Mouse (Mus musculus): ENCODE measurements around the gene Gm17359. TPM values are rescaled to one million over a fixed set of nuclear protein-coding genes. Genes with fewer than 3 reads are reported as not detected.

Gm17359 gene
- polyA plus RNA-seq, 1 experiment from 2014 or later, result not detected

DNA sequence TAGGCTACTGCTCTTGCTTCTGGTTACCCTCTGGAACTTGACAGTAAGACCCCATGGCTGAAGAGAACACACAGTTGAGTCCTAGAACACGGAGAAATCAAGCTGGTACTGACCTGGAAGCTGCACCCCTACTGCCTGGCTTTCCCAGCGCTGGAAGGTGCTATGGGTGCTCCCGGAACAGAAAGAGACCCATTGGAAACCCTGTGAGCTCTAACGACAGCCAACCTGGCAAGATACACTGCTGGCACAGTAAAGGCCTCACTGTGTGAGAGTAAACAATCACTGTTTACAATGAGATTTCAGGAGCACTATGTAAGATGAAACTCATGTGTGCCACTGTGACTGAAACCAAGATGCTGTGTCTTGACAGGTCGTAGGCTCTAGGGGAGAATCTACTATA, 78.6 kb downstream of the Gm17359 start:
- Histone ChIP-seq H3K27me3 (replicated peaks; ENCODE audit: control insufficient read depth, insufficient read depth, low read length) (no peaks in the 10 kb centered on the region), H3K36me3 (ENCODE audit: control insufficient read depth, insufficient read depth, low read length) (no peaks in the 10 kb centered on the region), H3K4me2 (ENCODE audit: low read depth, low read length) (no peak overlapping the region), H3K4me3 (ENCODE audit: low read depth, low read length) (no peak overlapping the region), H3K27ac (replicated peaks; ENCODE audit: low read depth, low read length) (no peak overlapping the region), H3K4me1 (ENCODE audit: control insufficient read depth, insufficient read depth, low read length) (peaks cover 13% of the 10 kb centered on the region; the same call in 1 of the 2 replicates), H3K9ac (ENCODE audit: low read depth, low read length) (no peak overlapping the region), H3K9me3 (ENCODE audit: control insufficient read depth, low read length) (no peaks in the 10 kb centered on the region)
- DNase-seq (ENCODE audit: low spot score) (no peak), ATAC-seq (ENCODE audit: low read depth) (no peak)
- WGBS, result 76% methylated on average over 5 of the region's 5 CpGs

DNA sequence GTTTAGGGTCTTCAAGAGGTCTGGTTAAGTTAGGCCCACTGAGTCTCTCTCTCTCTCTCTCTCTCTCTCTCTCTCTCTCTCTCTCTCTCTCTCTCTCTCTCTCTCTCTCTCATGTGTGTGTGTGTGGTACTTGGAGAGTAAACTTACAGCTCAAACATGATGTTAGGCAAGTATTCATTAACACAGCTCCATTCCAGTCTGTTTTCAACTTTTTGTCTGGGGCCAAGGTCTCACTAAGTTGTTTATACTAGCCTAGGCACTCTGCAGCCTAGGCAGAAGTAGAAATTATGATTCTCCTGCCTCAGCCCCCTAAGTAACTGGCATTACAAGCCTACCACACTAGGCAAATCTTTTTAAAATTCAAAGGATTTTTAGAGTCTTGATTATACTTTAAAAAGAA, 79.5 kb downstream of the Gm17359 start:
- no peak overlapping the region for H3K27ac ChIP-seq (replicated peaks; ENCODE audit: low read depth, low read length)
- peaks cover 10% of the 10 kb centered on the region; the same call in 1 of the 2 replicates for H3K4me1 ChIP-seq (ENCODE audit: control insufficient read depth, insufficient read depth, low read length)
- DNase-seq (ENCODE audit: low spot score) (no peak), ATAC-seq (ENCODE audit: low read depth) (no peak)
- no peak overlapping the region for H3K9ac ChIP-seq (ENCODE audit: low read depth, low read length)
- no peaks in the 10 kb centered on the region for H3K27me3 ChIP-seq (replicated peaks; ENCODE audit: control insufficient read depth, insufficient read depth, low read length)
- H3K36me3 ChIP-seq (ENCODE audit: control insufficient read depth, insufficient read depth, low read length), result no peaks in the 10 kb centered on the region
- H3K9me3 ChIP-seq (ENCODE audit: control insufficient read depth, low read length), result no peaks in the 10 kb centered on the region
- H3K4me2 ChIP-seq (ENCODE audit: low read depth, low read length), result no peak overlapping the region
- no peak overlapping the region for H3K4me3 ChIP-seq (ENCODE audit: low read depth, low read length)

DNA sequence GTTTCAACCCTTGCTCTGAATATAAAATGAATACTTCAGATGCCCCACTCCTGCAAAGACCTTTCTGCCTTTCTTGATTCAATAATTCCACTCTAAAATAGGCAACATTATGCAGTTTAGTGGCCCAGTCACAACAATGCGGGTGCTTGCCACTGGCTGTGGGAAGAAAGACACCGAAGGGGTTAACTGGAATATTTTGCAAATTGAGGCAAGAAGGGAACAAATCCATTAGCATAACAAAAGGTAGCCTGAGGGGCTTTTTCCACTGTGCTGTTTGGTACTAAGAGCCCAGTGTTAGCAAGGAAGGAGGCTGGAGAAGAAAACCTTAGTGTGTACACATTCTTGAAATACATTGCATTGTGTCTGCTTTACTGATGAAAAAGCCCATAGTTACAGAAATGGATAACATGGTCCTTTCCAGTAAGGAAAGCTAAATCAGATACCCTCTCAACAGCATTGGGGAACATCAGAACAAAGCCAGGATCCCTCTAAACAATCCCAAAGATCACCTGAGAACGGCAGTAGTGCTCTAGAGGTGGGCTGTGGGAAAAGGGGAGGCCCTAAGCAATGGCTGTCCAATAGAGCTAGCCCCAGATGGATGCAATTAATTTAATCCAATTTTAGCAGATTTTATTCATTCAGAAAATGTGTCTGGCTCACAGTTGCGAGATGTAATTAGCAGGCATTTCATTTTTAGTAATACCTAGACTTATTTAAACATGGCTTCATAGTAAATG, 80.7 kb downstream of the Gm17359 start:
- DNase-seq (ENCODE audit: low spot score), result peak; percentile 58
- H3K4me2 ChIP-seq (ENCODE audit: low read depth, low read length), result no peak overlapping the region
- H3K9me3 ChIP-seq (ENCODE audit: control insufficient read depth, low read length), result no peaks in the 10 kb centered on the region
- no peaks in the 10 kb centered on the region for H3K36me3 ChIP-seq (ENCODE audit: control insufficient read depth, insufficient read depth, low read length)
- H3K9ac ChIP-seq (ENCODE audit: low read depth, low read length), result no peak overlapping the region
- no peak overlapping the region for H3K4me3 ChIP-seq (ENCODE audit: low read depth, low read length)
- no peak overlapping the region for H3K27ac ChIP-seq (replicated peaks; ENCODE audit: low read depth, low read length)
- peaks cover 4% of the 10 kb centered on the region; the same call in 1 of the 2 replicates for H3K4me1 ChIP-seq (ENCODE audit: control insufficient read depth, insufficient read depth, low read length)
- no peaks in the 10 kb centered on the region for H3K27me3 ChIP-seq (replicated peaks; ENCODE audit: control insufficient read depth, insufficient read depth, low read length)
- ATAC-seq (ENCODE audit: low read depth), result peak; percentile 60; the same call in 1 of the 2 replicates
- WGBS, result 34% methylated on average over 4 of the region's 4 CpGs

DNA sequence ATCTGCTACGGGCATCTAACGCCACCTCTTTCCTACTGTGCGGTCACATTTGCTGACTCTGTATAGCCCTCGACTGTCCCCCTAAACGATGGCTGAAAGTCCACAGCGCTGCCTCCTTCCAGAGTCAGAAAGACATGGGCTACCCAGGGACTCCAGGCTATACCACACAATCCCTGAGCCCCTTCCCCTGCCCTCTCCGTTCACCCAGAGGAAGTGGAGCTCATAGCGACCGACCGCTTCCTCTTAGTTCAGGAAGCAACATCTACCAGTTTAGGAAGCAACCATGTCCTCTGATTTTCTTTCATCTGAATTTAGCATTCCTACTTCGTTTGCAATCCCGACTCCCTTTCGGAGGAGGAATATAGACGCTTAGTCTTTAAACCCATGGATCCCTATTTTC, 82.5 kb downstream of the Gm17359 start:
- no peak overlapping the region for H3K4me2 ChIP-seq (ENCODE audit: low read depth, low read length)
- peaks cover 3% of the 10 kb centered on the region; the same call in 1 of the 2 replicates for H3K4me1 ChIP-seq (ENCODE audit: control insufficient read depth, insufficient read depth, low read length)
- H3K9ac ChIP-seq (ENCODE audit: low read depth, low read length), result no peak overlapping the region
- H3K27ac ChIP-seq (replicated peaks; ENCODE audit: low read depth, low read length), result no peak overlapping the region
- DNase-seq (ENCODE audit: low spot score), result no peak
- no peak overlapping the region for H3K4me3 ChIP-seq (ENCODE audit: low read depth, low read length)
- H3K27me3 ChIP-seq (replicated peaks; ENCODE audit: control insufficient read depth, insufficient read depth, low read length), result no peaks in the 10 kb centered on the region
- 89% methylated on average over 14 of the region's 14 CpGs for WGBS
- no peak for ATAC-seq (ENCODE audit: low read depth)
- H3K9me3 ChIP-seq (ENCODE audit: control insufficient read depth, low read length), result no peaks in the 10 kb centered on the region
- H3K36me3 ChIP-seq (ENCODE audit: control insufficient read depth, insufficient read depth, low read length), result no peaks in the 10 kb centered on the region

DNA sequence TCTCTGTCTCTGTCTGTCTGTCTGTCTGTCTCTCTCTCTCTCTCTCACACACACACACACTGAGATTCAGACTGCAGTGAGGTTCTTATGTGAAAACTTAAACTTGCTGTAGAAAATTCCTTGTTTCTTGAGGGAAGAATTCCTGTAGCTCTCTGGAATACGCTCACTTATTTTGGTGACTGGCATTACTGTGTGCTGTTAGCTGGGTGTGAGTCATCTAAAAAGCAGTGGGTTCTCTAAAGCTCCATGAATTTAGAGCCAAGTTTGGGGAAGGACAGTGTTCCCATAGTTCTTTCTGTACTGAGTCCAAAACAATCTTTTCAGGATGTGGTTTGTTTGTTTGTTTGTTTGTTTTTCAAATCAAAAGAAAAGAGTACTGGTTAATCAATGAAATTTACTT, 89.0 kb downstream of the Gm17359 start:
- Histone ChIP-seq H3K4me1 (ENCODE audit: control insufficient read depth, insufficient read depth, low read length) (no peaks in the 10 kb centered on the region), H3K27ac (replicated peaks; ENCODE audit: low read depth, low read length) (no peak overlapping the region), H3K27me3 (replicated peaks; ENCODE audit: control insufficient read depth, insufficient read depth, low read length) (no peaks in the 10 kb centered on the region), H3K9ac (ENCODE audit: low read depth, low read length) (no peak overlapping the region), H3K36me3 (ENCODE audit: control insufficient read depth, insufficient read depth, low read length) (no peaks in the 10 kb centered on the region), H3K4me3 (ENCODE audit: low read depth, low read length) (no peak overlapping the region), H3K9me3 (ENCODE audit: control insufficient read depth, low read length) (no peaks in the 10 kb centered on the region), H3K4me2 (ENCODE audit: low read depth, low read length) (no peak overlapping the region)
- ATAC-seq (ENCODE audit: low read depth), result no peak
- 68% methylated on average over 1 of the region's 1 CpGs for WGBS
- DNase-seq (ENCODE audit: low spot score), result no peak

DNA sequence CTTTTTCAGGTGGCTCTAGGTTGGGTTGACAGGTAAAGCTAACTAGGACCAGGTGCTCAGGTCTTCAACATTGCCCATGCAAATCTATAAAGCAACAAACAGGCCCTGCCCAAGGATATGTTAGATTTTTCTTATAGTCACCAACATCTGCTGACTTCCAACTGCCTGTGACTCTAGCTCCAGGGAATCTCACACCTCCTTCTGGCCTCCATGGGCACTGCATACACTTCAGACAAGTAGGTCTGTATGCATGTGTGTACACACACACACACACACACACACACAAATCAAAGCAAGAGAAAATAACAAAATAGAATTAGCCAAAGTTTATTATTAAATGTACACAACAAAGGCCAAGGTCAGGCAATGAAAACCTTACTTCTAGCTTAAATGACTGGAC, 97.1 kb downstream of the Gm17359 start:
- DNase-seq (ENCODE audit: low spot score), result no peak

DNA sequence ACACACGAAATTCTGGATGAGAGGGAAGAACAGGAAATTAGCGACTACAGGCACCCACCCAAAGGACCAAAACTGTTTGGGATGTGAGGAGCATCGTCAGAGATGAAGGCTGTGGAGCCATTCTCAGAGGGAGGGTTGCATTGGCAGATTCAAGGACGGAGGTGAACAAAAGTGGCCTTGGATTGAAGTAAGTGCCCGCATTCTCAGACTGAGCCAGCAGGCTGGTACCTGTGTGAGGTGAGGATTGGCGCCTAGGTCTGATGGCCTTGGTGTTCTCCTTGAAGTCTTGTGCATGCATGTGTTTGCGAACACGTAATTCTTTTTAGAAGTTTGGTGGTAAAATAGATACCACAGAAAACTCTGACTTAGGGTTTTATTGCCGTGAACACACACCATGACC, 98.0 kb downstream of the Gm17359 start:
- no peaks in the 10 kb centered on the region for H3K4me1 ChIP-seq (ENCODE audit: control insufficient read depth, insufficient read depth, low read length)
- 81% methylated on average over 9 of the region's 9 CpGs for WGBS
- no peak overlapping the region for H3K27ac ChIP-seq (replicated peaks; ENCODE audit: low read depth, low read length)
- H3K27me3 ChIP-seq (replicated peaks; ENCODE audit: control insufficient read depth, insufficient read depth, low read length), result no peaks in the 10 kb centered on the region
- no peak overlapping the region for H3K4me3 ChIP-seq (ENCODE audit: low read depth, low read length)
- ATAC-seq (ENCODE audit: low read depth) (no peak), DNase-seq (ENCODE audit: low spot score) (no peak)
- H3K9ac ChIP-seq (ENCODE audit: low read depth, low read length), result no peak overlapping the region
- no peak overlapping the region for H3K4me2 ChIP-seq (ENCODE audit: low read depth, low read length)
- H3K9me3 ChIP-seq (ENCODE audit: control insufficient read depth, low read length), result no peaks in the 10 kb centered on the region
- H3K36me3 ChIP-seq (ENCODE audit: control insufficient read depth, insufficient read depth, low read length), result no peaks in the 10 kb centered on the region

More for the DNA sequence above, 97.1 kb downstream of the Gm17359 start:
- Histone ChIP-seq H3K9me3 (ENCODE audit: control insufficient read depth, low read length) (no peaks in the 10 kb centered on the region), H3K4me2 (ENCODE audit: low read depth, low read length) (no peak overlapping the region), H3K9ac (ENCODE audit: low read depth, low read length) (no peak overlapping the region), H3K4me3 (ENCODE audit: low read depth, low read length) (no peak overlapping the region), H3K36me3 (ENCODE audit: control insufficient read depth, insufficient read depth, low read length) (no peaks in the 10 kb centered on the region), H3K27me3 (replicated peaks; ENCODE audit: control insufficient read depth, insufficient read depth, low read length) (no peaks in the 10 kb centered on the region), H3K4me1 (ENCODE audit: control insufficient read depth, insufficient read depth, low read length) (no peaks in the 10 kb centered on the region), H3K27ac (replicated peaks; ENCODE audit: low read depth, low read length) (no peak overlapping the region)
- ATAC-seq (ENCODE audit: low read depth), result no peak

DNA sequence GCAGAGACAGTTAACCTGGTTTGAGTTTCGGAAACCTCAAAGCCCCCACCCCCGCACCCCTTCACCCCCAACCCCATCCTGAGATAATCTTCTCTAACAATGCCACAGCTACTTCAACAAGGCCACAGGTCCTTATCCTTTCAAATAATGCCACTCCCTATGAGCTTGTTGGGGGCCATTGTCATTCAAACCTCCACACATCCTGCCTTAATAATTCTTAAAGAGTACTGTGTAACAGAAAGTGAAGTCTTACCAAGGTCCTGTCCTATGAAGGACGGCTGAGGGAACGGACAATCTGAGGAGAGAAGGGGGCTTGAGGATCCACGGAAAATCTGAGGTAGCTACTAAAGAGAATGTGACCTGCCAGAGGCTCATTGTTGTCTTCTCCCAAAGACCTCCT, 98.5 kb downstream of the Gm17359 start:
- no peaks in the 10 kb centered on the region for H3K36me3 ChIP-seq (ENCODE audit: control insufficient read depth, insufficient read depth, low read length)
- DNase-seq (ENCODE audit: low spot score) (no peak), ATAC-seq (ENCODE audit: low read depth) (no peak)
- no peaks in the 10 kb centered on the region for H3K9me3 ChIP-seq (ENCODE audit: control insufficient read depth, low read length)
- H3K4me2 ChIP-seq (ENCODE audit: low read depth, low read length), result no peak overlapping the region
- H3K4me1 ChIP-seq (ENCODE audit: control insufficient read depth, insufficient read depth, low read length), result no peaks in the 10 kb centered on the region
- 59% methylated on average over 5 of the region's 5 CpGs for WGBS
- no peak overlapping the region for H3K9ac ChIP-seq (ENCODE audit: low read depth, low read length)
- H3K27ac ChIP-seq (replicated peaks; ENCODE audit: low read depth, low read length), result no peak overlapping the region
- H3K27me3 ChIP-seq (replicated peaks; ENCODE audit: control insufficient read depth, insufficient read depth, low read length), result no peaks in the 10 kb centered on the region
- no peak overlapping the region for H3K4me3 ChIP-seq (ENCODE audit: low read depth, low read length)

DNA sequence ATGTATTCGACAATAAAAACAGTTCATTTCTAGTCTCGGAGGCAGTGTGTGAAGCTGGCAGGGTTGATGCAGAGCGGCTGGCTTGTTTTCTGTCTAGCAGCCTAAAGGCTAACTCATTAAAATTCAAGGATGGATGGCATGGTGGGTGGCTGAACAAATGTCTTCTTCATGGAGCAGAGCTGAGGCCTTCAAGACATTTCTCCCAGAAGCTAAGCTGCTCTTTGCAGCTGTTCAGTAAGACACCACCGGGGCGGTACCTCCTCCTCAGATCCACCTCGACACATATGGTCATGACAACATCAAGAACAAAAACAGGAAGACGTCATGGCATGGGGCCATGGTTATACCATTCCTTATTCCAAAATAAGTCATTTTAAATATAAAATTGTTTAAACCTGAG, 99.7 kb downstream of the Gm17359 start:
- Histone ChIP-seq H3K27ac (replicated peaks; ENCODE audit: low read depth, low read length) (no peak overlapping the region), H3K9me3 (ENCODE audit: control insufficient read depth, low read length) (no peaks in the 10 kb centered on the region), H3K4me1 (ENCODE audit: control insufficient read depth, insufficient read depth, low read length) (no peaks in the 10 kb centered on the region), H3K4me2 (ENCODE audit: low read depth, low read length) (no peak overlapping the region), H3K9ac (ENCODE audit: low read depth, low read length) (no peak overlapping the region), H3K27me3 (replicated peaks; ENCODE audit: control insufficient read depth, insufficient read depth, low read length) (no peaks in the 10 kb centered on the region), H3K4me3 (ENCODE audit: low read depth, low read length) (no peak overlapping the region), H3K36me3 (ENCODE audit: control insufficient read depth, insufficient read depth, low read length) (no peaks in the 10 kb centered on the region)
- DNase-seq (ENCODE audit: low spot score), result no peak
- WGBS, result 71% methylated on average over 7 of the region's 7 CpGs
- ATAC-seq (ENCODE audit: low read depth), result no peak
